Mouse (Mus musculus) urinary bladder, postnatal 10 days (tissue): ENCODE results near the gene Cyp17a1.

Experiments used
- DNase-seq: peaks from one replicate; pipeline ENCODE4 v3.0.0; 2022; ENCODE audit warnings: low spot score

Cyp17a1 gene

DNA sequence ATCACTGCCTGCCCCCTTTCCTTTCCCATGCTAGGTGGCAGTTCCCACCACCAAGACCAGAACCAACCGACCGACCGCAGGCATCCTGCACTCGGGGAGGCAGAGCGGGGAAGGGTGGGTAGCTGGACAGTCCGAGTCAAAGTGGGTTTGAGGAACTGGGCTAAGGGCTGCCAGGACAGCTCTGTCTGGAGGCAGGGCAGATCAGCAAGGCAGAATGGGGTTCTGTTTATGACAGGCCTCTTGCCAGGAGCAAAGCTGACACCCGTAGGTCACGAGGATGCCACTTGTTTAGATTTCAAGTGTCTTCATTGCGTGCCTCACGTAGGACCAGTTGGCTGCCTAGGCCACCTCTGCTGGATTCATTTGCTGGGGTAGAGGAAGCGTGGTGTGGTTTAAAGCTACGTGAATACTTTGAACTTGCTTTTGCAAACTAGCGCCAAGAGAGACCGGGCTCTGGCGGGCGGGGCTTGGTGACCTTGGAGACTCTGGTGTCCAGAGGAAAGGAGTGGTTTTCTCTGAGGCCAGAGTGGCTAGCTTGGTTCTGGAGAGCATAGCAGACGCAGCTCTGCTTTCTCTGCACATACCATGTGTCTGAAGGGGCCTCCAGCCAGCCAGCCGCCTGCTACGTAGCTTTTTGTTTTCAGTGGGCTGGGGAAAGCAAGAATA lies 31.4 kb downstream of the Cyp17a1 start:
- no peak for DNase-seq

- no peak for DNase-seq
Measured at GRCm38 (mm10) chr19:46640780-46641179, 32.2 kb downstream of the Cyp17a1 start.

DNA sequence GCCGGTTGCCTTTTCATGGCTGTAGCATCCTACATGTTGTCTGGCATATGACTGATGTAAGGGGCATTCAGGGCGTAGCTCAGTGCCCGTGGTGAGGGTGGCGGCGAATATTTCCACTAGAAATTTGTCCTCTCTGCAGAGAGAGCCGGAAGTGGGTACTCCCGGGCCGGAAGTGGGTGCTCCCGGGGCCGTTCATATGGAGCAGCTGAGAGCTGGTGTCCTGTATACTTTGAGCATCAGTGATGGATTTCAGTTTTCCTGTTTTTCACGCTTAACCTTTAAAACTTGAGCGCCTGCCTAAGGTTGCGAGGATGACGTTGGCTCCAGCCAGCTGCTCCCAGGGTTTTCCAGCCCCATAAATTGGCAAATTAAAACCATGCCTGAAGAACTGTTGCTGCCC lies 33.5 kb downstream of the Cyp17a1 start:
- DNase-seq, result no peak

DNA sequence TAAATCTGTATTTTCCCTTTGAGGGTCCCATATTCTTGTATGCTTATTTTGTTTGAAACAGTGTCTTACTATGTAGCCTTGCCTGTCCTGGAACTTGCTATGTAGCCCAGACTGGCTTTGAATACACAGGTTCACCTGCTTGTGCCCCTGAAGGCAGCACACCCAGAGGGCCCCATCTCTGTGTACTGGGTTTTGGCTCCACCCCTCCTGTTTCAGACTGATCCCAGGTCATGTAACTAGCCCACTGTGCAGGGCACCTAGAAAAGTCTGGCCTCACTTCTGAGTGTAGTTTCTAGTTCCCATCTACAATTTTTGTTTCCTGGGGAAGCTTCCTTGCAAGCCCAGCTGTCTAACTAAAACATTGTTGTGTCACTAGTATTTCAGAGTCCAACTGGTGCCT lies 33.9 kb downstream of the Cyp17a1 start:
- DNase-seq, result no peak

GRCm38 (mm10) chr19:46637598-46637997 lies 35.4 kb downstream of the Cyp17a1 start:
- DNase-seq, result no peak

- no peak for DNase-seq
Measured at GRCm38 (mm10) chr19:46635766-46636165, 37.2 kb downstream of the Cyp17a1 start.

- DNase-seq, result no peak
Measured at GRCm38 (mm10) chr19:46631637-46632036, 41.3 kb downstream of the Cyp17a1 start.

DNA sequence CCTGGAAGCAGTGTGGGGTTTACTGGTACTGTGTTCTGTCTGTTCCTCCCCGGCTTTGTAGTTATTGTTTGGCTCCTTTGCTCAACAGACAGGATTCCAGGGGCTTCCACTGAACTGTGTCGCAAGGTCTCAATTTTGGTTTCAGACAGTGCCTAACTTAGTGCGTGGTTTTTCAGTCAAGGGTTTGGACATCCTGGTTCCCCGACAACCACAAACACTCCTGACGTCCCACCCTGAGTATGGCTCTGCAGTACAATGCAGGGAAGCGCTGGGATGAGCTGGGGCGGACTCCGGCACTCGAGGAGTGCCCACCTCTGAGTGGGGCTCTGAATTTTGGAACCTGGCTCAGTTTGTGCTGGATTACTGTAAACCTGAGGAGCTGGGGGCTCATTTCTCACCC lies 43.2 kb downstream of the Cyp17a1 start:
- DNase-seq, result no peak

DNA sequence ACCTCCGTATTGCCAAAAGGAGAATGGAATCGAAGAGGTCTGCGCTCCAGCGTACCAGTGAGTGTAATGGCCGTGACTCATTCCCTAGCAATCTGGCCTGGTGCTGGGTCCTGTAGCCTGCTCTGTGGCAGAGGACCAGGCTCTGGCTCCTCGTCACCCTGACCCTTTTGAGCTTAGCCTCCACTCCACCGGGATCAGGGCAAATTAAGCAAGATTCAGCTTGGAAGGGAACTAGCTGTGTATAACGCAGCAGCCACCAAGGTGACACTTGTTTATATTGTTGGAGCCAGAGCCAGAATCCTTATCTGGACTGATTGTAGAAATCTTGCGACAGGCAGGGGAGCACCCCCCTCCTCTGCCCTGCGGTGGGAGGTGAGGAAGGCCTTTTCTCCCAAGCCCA lies 44.6 kb downstream of the Cyp17a1 start:
- no peak for DNase-seq

GRCm38 (mm10) chr19:46625519-46625918 lies 47.5 kb downstream of the Cyp17a1 start:
- DNase-seq, result no peak

DNA sequence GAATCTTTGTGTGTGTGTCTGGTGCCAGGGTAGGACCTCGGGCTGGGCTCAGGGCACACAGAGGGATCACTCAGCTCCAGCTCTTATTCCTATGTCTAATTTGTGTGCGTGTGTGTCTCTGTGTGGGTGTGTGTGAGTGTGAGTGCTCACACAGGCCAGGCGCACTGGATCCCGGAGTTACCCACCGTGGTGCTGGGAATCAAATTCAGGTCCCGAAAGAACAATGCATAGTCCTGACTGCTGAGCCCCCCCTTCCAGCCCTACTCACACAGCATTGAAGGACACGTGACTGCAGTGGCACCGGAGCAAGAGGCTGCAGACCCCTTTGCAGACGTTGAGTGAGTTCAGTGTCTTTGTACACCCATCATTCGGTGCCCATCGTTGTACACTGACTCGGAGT lies 48.0 kb downstream of the Cyp17a1 start:
- no peak for DNase-seq

DNA sequence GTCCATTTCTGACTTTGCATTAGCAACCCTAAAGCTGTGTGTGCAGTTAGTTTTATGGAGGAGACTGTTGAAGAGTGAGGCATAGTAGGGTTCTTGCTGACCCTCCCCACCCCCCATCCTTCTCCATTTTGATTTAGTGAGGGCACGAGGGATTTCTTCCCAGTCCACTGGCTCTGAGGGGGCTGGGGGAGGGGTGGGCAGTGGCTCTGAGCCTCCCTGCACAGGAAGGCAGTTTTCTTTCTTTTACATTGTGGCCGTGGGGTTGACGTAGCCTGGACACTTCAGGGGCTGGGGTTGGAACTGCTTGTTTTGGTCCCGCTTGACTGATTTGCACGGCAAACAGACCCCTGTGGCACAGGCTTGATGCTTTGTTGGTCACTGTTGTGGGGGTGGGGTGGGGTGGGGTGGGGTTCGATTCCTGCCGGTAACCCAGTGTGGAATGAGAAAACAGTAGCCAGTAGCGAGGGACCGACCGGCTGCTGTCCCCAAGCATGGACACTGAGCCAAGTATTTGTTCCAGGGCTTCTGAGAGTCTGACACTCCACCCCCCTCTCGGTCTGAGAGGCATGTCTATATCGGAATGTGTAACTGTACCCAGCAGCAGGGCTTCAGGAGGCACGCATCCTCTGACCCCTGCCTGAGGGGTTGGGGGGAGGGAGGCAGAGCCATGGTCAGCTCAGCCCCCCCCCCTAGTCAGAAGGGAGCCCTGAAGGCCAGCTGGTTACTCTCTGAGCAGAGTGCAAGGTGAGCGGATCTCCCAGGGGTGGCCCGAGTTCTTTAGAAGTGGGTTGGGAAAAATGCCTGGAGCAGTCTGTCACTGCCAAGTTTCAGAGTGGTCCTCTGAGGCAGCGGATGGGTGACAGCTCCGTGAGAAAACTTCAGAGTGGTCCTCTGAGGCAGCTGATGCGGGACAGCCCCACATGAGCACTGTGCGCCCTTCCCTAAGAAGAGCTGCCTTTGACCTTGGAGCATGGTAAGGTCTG lies 48.9 kb downstream of the Cyp17a1 start:
- DNase-seq, result no peak

DNA sequence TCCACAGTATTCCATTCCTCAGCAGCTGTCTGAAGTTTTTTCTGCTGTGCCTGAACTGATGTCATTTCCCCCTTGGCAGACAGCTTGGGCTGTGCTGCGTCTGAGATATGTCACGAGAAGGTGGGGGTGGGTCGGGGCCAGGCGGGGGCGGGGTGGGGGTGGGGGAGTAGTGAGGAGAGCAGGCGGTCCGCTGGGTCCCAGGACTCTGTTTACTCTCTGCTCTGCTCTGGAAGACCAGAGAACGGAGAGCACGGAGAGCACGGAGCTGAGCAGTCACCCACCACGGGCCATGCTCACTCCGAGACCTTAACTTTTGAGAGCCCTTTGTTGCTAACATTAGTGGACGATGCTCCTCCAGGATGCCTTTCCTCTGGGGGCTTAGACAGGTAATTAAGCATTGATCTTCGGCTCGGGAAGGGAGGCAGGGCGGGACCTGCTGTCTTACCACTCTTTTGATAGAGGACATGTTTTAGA lies 49.7 kb downstream of the Cyp17a1 start:
- DNase-seq, result no peak

- no peak for DNase-seq
Measured at GRCm38 (mm10) chr19:46622659-46623193, 50.2 kb downstream of the Cyp17a1 start.

GRCm38 (mm10) chr19:46621236-46622183 lies 51.5 kb downstream of the Cyp17a1 start:
- DNase-seq, result no peak

DNA sequence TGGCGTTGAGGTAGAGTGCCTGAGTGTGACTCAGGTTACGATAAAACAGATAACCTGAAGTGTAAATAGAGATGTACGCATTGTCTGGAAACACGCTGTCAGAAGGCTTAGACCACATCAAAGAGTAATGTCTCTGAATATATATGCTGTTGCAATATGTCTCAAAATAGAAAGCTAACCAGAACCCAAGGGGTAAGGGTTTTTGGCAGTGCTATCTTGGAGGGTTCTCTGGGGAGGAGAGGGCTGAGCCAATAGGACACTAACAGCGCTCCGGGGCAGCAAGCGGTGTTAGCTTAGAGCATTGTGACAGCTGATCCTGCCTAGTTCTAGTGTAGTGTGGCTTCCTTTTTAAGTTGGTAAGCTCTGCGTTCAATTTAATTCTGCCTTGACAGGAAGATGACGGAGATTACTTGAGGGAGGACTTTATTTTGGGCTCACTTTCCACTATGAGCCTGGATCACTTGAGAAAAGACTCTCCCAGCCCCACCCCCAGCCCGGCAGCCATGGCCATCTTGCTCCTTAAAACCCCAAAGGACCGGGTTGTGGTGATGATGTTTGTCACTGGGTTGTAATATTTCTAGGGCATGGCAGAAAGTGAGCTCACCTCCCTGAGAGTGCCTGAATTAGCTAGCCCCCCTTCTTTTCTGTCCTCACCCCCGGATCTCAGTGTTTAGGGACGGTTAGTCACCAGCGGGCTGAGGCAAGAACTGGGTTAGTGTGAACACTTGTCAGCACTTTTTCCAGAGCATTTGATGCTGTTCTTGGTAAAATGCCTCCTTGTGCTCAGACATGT lies 52.8 kb downstream of the Cyp17a1 start:
- DNase-seq, result no peak

DNA sequence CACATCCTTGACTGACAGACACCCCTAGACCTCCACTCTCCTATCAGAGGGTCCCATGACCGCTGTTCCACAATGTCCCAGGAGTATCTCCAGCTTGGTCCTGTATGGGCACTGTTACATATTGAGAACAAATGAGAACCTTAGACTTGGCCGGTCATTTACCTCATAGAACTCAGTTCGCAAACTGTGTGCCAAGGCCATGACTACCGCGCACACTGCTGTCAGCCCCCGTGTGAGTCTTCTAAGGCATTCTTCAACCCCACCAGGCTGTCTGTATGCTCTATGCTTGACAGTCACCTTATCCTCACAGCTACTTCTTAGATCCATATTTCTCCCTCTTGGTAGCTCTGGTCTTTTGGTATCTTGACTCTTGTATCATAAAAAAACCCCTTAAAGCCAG lies 53.5 kb downstream of the Cyp17a1 start:
- no peak for DNase-seq

GRCm38 (mm10) chr19:46619001-46619400 lies 54.0 kb downstream of the Cyp17a1 start:
- DNase-seq, result no peak

GRCm38 (mm10) chr19:46618322-46618721 lies 54.6 kb downstream of the Cyp17a1 start:
- DNase-seq, result no peak

- DNase-seq, result no peak
Measured at GRCm38 (mm10) chr19:46617361-46617760, 55.6 kb downstream of the Cyp17a1 start.
